Mouse (Mus musculus) erythroblast, adult 5-6 weeks (primary cell): ENCODE data around the gene Ifnk. TPM values are rescaled to one million over a fixed set of nuclear protein-coding genes. Genes with fewer than 3 reads are reported as not detected.

Experiments used
- ATAC-seq: replicated peaks from 2 replicates; pipeline ENCODE4 v1.8.0; 2016; ENCODE audit warnings: moderate number of reproducible peaks, mild to moderate bottlenecking, moderate TSS enrichment, inconsistent platforms; ENCODE audit not compliant: poor library complexity, low FRiP score, severe bottlenecking
- total RNA-seq, 2 experiments: library from RNA; stranded (forward) in 1 of 2; stranded (reverse) in 1 of 2; fragments of 150-400 nt in 1 of 2; fragments of 200-764, 138-1000 nt in 1 of 2; gene quantifications; 2 replicates each; pipeline versions ENCODE4 v1.2.3 to v1.2.4; 2015 to 2017; ENCODE audit warnings: low replicate concordance in 2 of 2

Ifnk gene
- total RNA-seq, 2 experiments from 2014 or later, result not detected

- no peak for ATAC-seq
These were observed 14.9 kb upstream of the Ifnk start for GRCm38 (mm10) chr4:35136996-35137395.

- no peak for ATAC-seq
These were observed 13.8 kb upstream of the Ifnk start for GRCm38 (mm10) chr4:35138077-35138476.

DNA sequence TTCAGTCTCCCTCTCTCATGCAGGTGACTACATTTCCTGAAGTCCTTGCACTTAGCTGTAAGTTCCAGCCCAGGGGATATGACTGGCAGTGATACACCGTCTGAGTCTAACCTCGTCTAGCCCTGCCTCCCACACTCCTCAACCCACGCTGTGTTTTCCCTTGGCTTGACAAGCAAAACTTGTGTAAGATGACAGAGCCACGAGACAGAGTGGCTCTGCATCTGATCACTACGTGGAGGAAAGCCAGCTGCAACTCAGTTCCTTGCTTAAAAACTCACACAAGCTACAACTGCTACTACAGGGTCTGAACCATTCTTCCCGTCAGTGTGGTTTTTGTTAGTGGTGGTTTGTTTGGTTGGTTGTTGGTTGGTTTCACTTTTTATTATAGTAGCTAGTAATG is 11.5 kb upstream of the Ifnk start:
- ATAC-seq, result no peak

DNA sequence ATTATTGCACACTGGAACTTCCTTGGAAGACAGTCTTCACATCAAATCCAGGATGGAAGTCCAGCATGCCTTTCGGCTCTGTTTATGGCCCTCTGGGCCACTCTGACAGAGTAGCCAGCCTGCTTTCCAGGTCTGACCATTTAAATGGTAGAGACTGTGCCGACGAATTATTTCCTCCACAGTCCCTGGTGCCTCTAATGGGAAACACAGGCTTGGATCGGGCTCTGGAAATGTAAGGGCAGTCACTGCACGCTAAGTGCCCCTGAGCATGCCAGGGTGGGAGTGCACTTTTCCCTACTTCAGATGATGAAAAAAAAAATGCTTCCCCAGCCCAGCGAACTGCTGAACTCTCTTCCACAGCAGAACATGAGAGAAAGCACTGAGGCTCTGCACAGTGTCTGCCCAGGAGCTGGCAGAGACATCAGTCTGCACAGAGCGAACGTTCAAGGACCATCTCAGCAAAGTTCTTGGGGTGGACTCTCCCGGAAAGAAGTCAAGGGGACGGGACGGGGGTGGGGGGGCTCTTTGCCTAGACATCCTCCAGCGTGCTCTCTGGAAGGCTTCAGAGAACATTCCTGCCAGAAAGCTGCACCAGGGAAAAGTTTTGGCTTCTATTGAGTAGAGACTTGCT is 8.3 kb upstream of the Ifnk start:
- no peak for ATAC-seq

- ATAC-seq, result no peak
These were observed 6.1 kb upstream of the Ifnk start for GRCm38 (mm10) chr4:35145726-35146125.

GRCm38 (mm10) chr4:35146597-35146996 is 5.3 kb upstream of the Ifnk start:
- no peak for ATAC-seq

DNA sequence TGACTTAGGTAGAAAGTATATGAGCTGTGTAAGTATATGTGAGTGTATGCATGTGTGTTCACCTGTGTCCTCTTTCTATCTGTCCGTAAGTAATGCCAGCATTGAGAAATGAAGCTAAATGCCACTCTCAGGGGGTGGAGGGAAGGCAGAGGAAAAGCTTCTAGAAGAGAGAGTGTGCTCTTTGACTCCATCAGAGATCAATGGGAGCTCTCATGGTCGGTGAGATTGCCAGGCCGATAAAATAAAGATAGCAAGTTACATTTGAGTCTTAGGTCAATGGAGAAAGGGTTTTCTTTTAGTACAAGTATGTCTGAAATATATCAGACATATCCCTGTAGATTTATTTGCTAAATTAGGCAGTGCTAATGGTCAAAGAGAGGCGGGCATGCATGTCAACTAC is 3.5 kb upstream of the Ifnk start:
- ATAC-seq, result no peak

DNA sequence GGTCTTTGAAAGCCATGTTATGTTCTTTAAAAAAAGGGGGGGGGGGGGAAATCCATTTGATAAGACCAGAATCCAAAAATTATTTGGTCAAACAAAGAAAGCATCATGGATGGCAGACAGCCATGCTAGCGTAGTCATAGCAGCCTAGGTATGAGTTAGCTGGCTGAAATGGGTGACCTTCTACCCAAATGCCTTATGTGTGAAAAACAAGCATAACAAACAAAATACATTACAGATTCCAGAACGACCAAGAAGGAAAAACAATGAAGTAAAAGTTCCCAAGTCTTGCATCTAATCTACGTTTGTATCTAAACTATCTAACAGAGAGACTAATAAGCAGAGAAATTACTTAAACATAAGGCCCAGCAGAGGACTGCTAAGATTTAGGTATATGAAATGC is 1.1 kb upstream of the Ifnk start:
- no peak for ATAC-seq

GRCm38 (mm10) chr4:35154051-35154450 is 2.2 kb downstream of the Ifnk start:
- no peak for ATAC-seq

- ATAC-seq, result no peak
These were observed 3.5 kb downstream of the Ifnk start for GRCm38 (mm10) chr4:35155132-35155922.

- ATAC-seq, result peak; percentile 53; the same call in 1 of the 2 replicates
These were observed 4.3 kb downstream of the Ifnk start for GRCm38 (mm10) chr4:35156149-35156611.

DNA sequence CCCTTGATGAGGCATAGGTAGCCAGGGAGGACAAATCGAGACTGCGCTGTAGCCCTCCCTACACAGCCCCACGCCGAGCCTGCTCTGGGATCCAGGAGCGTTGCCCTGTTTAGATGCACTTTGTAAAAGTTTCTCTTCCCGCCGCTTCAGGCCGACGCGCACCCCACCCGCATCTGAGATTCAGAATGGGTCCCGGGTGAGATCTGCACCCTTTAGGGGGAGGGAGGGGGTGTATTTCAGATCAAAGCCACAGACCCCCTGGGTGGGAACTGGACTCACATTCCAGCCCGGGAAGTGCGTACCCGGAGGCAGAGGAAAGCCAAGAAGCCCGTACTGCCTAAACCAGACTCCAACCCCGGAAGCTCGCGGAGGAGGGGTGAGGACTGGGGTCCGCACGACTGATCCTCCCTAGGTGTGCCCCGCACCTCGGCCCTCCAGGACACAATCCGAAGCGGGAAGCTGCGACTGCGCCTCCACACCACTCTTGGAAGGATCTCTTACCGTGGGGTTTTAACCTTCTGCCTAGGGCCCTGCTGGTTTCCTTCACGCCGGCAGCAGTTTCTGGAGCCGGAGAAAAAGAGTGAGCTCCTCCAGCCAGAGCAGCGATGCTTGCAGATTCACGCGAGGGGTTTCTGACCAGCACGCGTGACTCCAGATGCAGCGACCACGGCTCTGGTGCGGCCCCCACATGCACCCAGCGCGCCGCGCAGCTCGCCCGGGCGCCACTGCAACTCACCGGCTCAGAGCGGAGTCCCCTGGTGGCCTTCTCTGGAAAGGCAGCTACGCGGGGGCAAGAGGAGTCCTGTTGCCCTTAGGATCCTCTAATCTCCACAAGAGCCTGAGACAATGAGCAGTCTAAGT is 5.1 kb downstream of the Ifnk start, which contains the start of gene Mob3b:
Mob3b (minus strand) TSS at position 734 of the 861 bp plus-strand sequence.
- peak; percentile 86 for ATAC-seq

DNA sequence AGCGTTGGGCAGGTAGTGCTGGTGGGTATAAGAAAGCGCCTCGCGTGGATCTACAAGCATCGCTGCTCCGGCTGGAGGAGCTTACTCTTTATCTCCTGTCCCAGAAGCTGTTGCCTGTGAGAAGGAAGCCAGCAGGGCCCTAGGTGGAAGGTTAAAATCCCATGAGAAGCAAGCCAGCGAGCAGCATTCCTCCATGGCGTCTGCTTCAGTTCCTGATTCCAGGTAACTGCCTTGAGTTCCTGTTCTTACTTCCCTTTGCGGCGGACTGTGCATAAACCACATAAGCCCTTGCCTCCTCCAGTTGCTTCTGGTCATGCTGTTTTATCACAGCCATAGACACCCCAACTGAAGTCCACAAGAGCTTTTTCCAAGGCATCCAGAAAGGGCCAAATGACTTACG is 6.0 kb downstream of the Ifnk start:
- no peak for ATAC-seq

GRCm38 (mm10) chr4:35165275-35165674 is 13.4 kb downstream of the Ifnk start:
- ATAC-seq, result no peak

DNA sequence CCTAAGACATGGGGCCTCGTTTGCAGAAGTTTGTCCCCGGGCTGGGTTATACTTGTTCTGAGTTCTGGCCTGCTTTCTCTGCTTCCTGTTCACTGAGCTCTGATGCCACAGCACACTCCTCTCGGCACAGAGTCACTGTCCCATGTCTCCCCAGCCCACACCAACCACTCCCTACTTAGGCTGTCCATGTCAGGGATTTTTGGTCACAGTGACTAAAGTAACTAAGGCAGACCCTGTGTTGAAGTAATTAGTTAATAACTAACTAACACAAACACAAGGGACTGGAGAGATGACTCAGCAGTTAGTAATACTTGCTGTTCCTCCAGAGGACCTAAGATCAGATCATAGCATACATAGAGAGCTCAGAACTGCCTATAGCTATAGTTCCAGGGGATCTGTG is 14.1 kb downstream of the Ifnk start:
- no peak for ATAC-seq

GRCm38 (mm10) chr4:35167855-35168254 is 16.0 kb downstream of the Ifnk start:
- no peak for ATAC-seq

DNA sequence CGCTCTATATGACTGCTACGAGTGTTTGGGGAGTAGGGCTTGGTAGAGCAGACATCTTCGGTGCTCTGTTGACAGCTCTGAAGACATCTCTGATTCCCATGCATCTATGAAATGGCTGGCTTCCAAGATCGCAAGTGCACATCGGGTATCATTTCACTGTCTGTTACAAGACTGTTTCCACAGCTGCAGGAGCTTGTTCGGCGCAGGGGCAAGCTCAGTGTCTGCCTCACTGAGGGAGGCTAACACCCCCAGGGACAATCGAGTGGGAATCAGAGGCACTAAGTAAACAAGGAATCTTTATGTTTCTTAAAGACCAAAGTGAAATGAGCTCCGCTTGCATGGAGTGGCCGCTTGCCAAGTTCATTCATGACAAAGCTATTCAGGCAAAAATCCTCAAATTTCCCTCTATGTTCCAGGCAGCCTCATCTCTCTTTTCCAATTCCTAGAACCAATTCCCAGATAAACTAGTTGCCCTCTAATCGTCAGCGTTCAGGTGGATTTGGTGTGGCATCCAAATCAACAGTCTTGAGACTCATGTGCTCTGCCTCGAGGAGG is 17.8 kb downstream of the Ifnk start:
- ATAC-seq, result no peak

GRCm38 (mm10) chr4:35172471-35172870 is 20.6 kb downstream of the Ifnk start:
- no peak for ATAC-seq

DNA sequence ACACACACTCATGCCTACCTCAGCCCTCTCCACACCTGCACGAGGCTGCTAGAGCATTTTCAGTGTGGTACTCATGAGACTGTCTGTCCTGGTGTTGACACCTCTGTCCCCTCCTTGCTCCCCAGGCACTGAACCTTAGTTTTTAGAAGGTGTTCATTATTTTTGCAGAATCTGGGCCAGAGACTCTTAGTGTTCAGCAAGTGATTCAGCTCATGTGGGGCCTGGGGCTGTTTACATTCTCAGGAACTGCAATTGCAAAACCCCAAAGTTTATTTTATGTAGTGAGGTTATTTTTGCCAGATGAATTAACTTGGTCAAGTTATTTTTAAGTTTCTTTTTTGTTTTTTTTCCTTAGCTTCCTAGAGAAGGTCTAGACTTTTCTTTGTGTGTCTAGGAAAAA is 21.7 kb downstream of the Ifnk start:
- ATAC-seq, result no peak

GRCm38 (mm10) chr4:35175566-35175965 is 23.7 kb downstream of the Ifnk start:
- ATAC-seq, result no peak
